Mouse (Mus musculus) MEL (cell line): ENCODE data around the gene Arid5a.

ENCODE experiments used
- CTCF ChIP-seq, 3 experiments: IDR thresholded peaks in 2 of 3; conservative IDR thresholded peaks in 1 of 3; 2 replicates each; pipeline ENCODE4 v1.5.1; 2011 to 2012; ENCODE audit warnings: low read length in 3 of 3, low read depth in 2 of 3, mild to moderate bottlenecking in 2 of 3, improper control_type of control experiment in 1 of 3, inconsistent platforms in 1 of 3, mixed read lengths in 1 of 3, moderate library complexity in 1 of 3; ENCODE audit not compliant: control insufficient read depth in 1 of 3, insufficient read depth in 1 of 3, poor library complexity in 1 of 3, severe bottlenecking in 1 of 3
- ELF1 ChIP-seq: IDR thresholded peaks from 2 replicates; pipeline ENCODE4 v1.6.1; 2014; ENCODE audit warnings: low read depth, mild to moderate bottlenecking, inconsistent platforms, low read length, improper control_type of control experiment, moderate library complexity
- EP300 ChIP-seq, 2 experiments: IDR thresholded peaks; 2 replicates each; pipeline ENCODE4 v1.6.1; 2011; ENCODE audit warnings: improper control_type of control experiment in 2 of 2, low read length in 2 of 2, low read depth in 1 of 2, mild to moderate bottlenecking in 1 of 2
- JUND ChIP-seq: IDR thresholded peaks from 2 replicates; pipeline ENCODE4 v1.6.1; 2011; ENCODE audit warnings: low read depth, mild to moderate bottlenecking, improper control_type of control experiment, low read length
- MYB ChIP-seq: IDR thresholded peaks from 2 replicates; pipeline ENCODE4 v1.6.1; 2011; ENCODE audit warnings: mild to moderate bottlenecking, low read depth, low read length, improper control_type of control experiment
- TCF12 ChIP-seq: IDR thresholded peaks from 2 replicates; pipeline ENCODE4 v1.6.1; 2014; ENCODE audit warnings: low read depth, mild to moderate bottlenecking, inconsistent platforms, low read length, improper control_type of control experiment, moderate library complexity
- ZKSCAN1 ChIP-seq: IDR thresholded peaks from 2 replicates; pipeline ENCODE4 v1.6.1; 2012; ENCODE audit warnings: low read depth, mild to moderate bottlenecking, inconsistent platforms, low read length, improper control_type of control experiment, moderate library complexity

- TF ChIP-seq TCF12: no peak
- TF ChIP-seq CTCF (IDR thresholded peaks at IDR 0.05 in 2 of 3, conservative IDR thresholded peaks at IDR 0.05 in 1 of 3; ENCODE audit: control insufficient read depth in 1 of 3, insufficient read depth in 1 of 3, low read depth in 2 of 3, low read length in 3 of 3, poor library complexity in 1 of 3, severe bottlenecking in 1 of 3): no peak
- TF ChIP-seq ELF1: no peak
- TF ChIP-seq EP300 (IDR thresholded peaks at IDR 0.05; ENCODE audit: low read depth in 1 of 2, low read length in 2 of 2): no peak
- no peak for TF ChIP-seq MYB
- TF ChIP-seq JUND: no peak
- no peak for TF ChIP-seq ZKSCAN1
These were observed 25.7 kb upstream of the Arid5a start for GRCm38 (mm10) chr1:36281849-36282248.
